Mouse (Mus musculus): Measurements from ENCODE around the gene Cdca8.
A peak's percentile ranks its signal among the peaks of the same experiment; 100 is the strongest.
"Not testable (repeated sequence)": the region's sequence is repeated elsewhere in the genome, so short reads cannot be mapped to it uniquely, and the experiment has no call there.

Gene Cdca8

GRCm38 (mm10) chr4:124939211-124939610 lies at the start of gene Cdca8:
Cdca8 (minus strand) TSS chr4:124939311.
- not testable (repeated sequence) for DNase-seq (ENCODE audit: inconsistent ontology term)

- DNase-seq (ENCODE audit: inconsistent ontology term) = no peak
Observed at GRCm38 (mm10) chr4:124988382-124988781, 49.3 kb upstream of the Cdca8 start.

- no peak for DNase-seq (ENCODE audit: inconsistent ontology term)
Observed at GRCm38 (mm10) chr4:124987711-124988097, 48.6 kb upstream of the Cdca8 start.

GRCm38 (mm10) chr4:124986739-124987710 lies 47.9 kb upstream of the Cdca8 start:
- no peak for DNase-seq (ENCODE audit: inconsistent ontology term)

- no peak for DNase-seq (ENCODE audit: inconsistent ontology term)
Observed at GRCm38 (mm10) chr4:124985671-124986602, 46.8 kb upstream of the Cdca8 start, which contains the start of gene Rspo1. Rspo1 (plus strand) TSS chr4:124986430.

GRCm38 (mm10) chr4:124984871-124985670 lies 46.0 kb upstream of the Cdca8 start:
- DNase-seq (ENCODE audit: inconsistent ontology term) = no peak

GRCm38 (mm10) chr4:124983893-124984526 lies 44.9 kb upstream of the Cdca8 start:
- no peak for DNase-seq (ENCODE audit: inconsistent ontology term)

- DNase-seq (ENCODE audit: inconsistent ontology term) = no peak
Observed at GRCm38 (mm10) chr4:124978201-124978600, 39.1 kb upstream of the Cdca8 start.

- DNase-seq (ENCODE audit: inconsistent ontology term) = no peak
Observed at GRCm38 (mm10) chr4:124973296-124973695, 34.2 kb upstream of the Cdca8 start.

GRCm38 (mm10) chr4:124972316-124972715 lies 33.2 kb upstream of the Cdca8 start:
- DNase-seq (ENCODE audit: inconsistent ontology term) = no peak

- DNase-seq (ENCODE audit: inconsistent ontology term) = no peak
Observed at GRCm38 (mm10) chr4:124971094-124971493, 32.0 kb upstream of the Cdca8 start.

GRCm38 (mm10) chr4:124970677-124971076 lies 31.6 kb upstream of the Cdca8 start:
- DNase-seq (ENCODE audit: inconsistent ontology term) = no peak

- no peak for DNase-seq (ENCODE audit: inconsistent ontology term)
Observed at GRCm38 (mm10) chr4:124970194-124970593, 31.1 kb upstream of the Cdca8 start.

GRCm38 (mm10) chr4:124969219-124969848 lies 30.2 kb upstream of the Cdca8 start:
- DNase-seq (ENCODE audit: inconsistent ontology term) = no peak

- no peak for DNase-seq (ENCODE audit: inconsistent ontology term)
Observed at GRCm38 (mm10) chr4:124968711-124969110, 29.6 kb upstream of the Cdca8 start.

- DNase-seq (ENCODE audit: inconsistent ontology term) = no peak
Observed at GRCm38 (mm10) chr4:124964912-124965599, 25.9 kb upstream of the Cdca8 start.

GRCm38 (mm10) chr4:124962576-124962975 lies 23.5 kb upstream of the Cdca8 start:
- DNase-seq (ENCODE audit: inconsistent ontology term) = no peak

GRCm38 (mm10) chr4:124960940-124961339 lies 21.8 kb upstream of the Cdca8 start:
- DNase-seq (ENCODE audit: inconsistent ontology term) = peak; percentile 65

GRCm38 (mm10) chr4:124959062-124959461 lies 20.0 kb upstream of the Cdca8 start:
- DNase-seq (ENCODE audit: inconsistent ontology term) = no peak

- DNase-seq (ENCODE audit: inconsistent ontology term) = no peak
Observed at GRCm38 (mm10) chr4:124957284-124957683, 18.2 kb upstream of the Cdca8 start.
